Mouse (Mus musculus) embryonic facial prominence, embryonic 11.5 days (tissue): ENCODE measurements around the gene Rprd1b. TPM values are rescaled to one million over a fixed set of nuclear protein-coding genes. Genes with fewer than 3 reads are reported as not detected.

Source experiments
- ATAC-seq: fragments of 200-750 bp; cut with Nextera tagmentation; replicated peaks from 2 replicates; pipeline ENCODE4 v1.8.0; 2017; ENCODE audit warnings: low read depth; ENCODE audit not compliant: insufficient number of reproducible peaks, low FRiP score, low TSS enrichment
- DNase-seq: peaks from one replicate; pipeline ENCODE4 v3.0.0-alpha.2; 2015; ENCODE audit warnings: low spot score
- H3K27ac ChIP-seq: fragments of 300-500 bp; sonication (generic); replicated peaks from 2 replicates; pipeline ENCODE4 v1.5.1; 2014; ENCODE audit warnings: mild to moderate bottlenecking, low read depth, low read length, control low read depth
- H3K27me3 ChIP-seq: fragments of 300-500 bp; sonication (generic); 2 replicates; pipeline ENCODE4 v1.6.1; 2014; ENCODE audit warnings: mild to moderate bottlenecking, low read length, moderate library complexity, mixed read lengths; ENCODE audit not compliant: control insufficient read depth, insufficient read depth
- H3K36me3 ChIP-seq: fragments of 300-500 bp; sonication (generic); replicated peaks from 2 replicates; pipeline ENCODE4 v1.6.1; 2014; ENCODE audit warnings: low read depth, mild to moderate bottlenecking, low read length, moderate library complexity, mixed read lengths; ENCODE audit not compliant: control insufficient read depth, insufficient read depth
- H3K4me1 ChIP-seq: fragments of 300-500 bp; sonication (generic); 2 replicates; pipeline ENCODE4 v1.6.1; 2014; ENCODE audit warnings: low read length, mixed read lengths; ENCODE audit not compliant: control insufficient read depth, insufficient read depth
- H3K4me2 ChIP-seq: fragments of 300-500 bp; sonication (generic); 2 replicates; pipeline ENCODE4 v1.6.1; 2014; ENCODE audit warnings: low read depth, mild to moderate bottlenecking, control low read depth, low read length, moderate library complexity
- H3K4me3 ChIP-seq: fragments of 300-500 bp; sonication (generic); 2 replicates; pipeline ENCODE4 v1.5.1; 2014; ENCODE audit warnings: low read depth, low read length, control low read depth
- H3K9ac ChIP-seq: fragments of 300-500 bp; sonication (generic); replicated peaks from 2 replicates; pipeline ENCODE4 v1.6.1; 2014; ENCODE audit warnings: mild to moderate bottlenecking, control low read depth, low read length
- H3K9me3 ChIP-seq: fragments of 300-500 bp; sonication (generic); replicated peaks from 2 replicates; pipeline ENCODE4 v1.6.1; 2016; ENCODE audit warnings: mild to moderate bottlenecking, low read length, inconsistent platforms, mixed read lengths; ENCODE audit not compliant: control insufficient read depth
- whole genome bisulfite sequencing: fragments of 180-500 bp; shearing (Covaris S2); extraction: QIAGEN DNeasy Blood & Tissue Kit; methylation state at CpG from one replicate; pipeline ENCODE4 v1.1.7; 2014; 5-methylcytosine and 5-hydroxymethylcytosine counted together
- polyA plus RNA-seq: library from polyadenylated mRNA; unstranded; fragments of >200 nt; fragmentation: Nextera tagmentation; extraction: Ambion mirVana; gene quantifications from 2 replicates; pipeline ENCODE4 v1.2.1, GENCODE M21; 2014

Rprd1b gene
- polyA plus RNA-seq, 1 experiment from 2014 or later = 62.7 TPM

GRCm38 (mm10) chr2:158180797-158181196, 152.5 kb downstream of the Rprd1b start:
- DNase-seq = peak; percentile 67
- Histone ChIP-seq H3K9me3 (no peaks in the 10 kb centered on the region), H3K4me1 (peaks cover 2% of the 10 kb centered on the region; the same call in 1 of the 2 replicates), H3K27ac (no peak overlapping the region), H3K27me3 (no peaks in the 10 kb centered on the region), H3K9ac (no peak overlapping the region), H3K36me3 (no peaks in the 10 kb centered on the region), H3K4me3 (no peak overlapping the region), H3K4me2 (no peak overlapping the region)
- 40% methylated on average over 9 of the region's 9 CpGs for WGBS
- no peak for ATAC-seq

Other genes starting within 250 kb of the Rprd1b start
- gene Vstm2l, start 113.8 kb upstream of the Rprd1b start, polyA plus RNA-seq = 1.4 and 1.5 TPM in 2 replicates
- gene Tti1, start 64 bp upstream of the Rprd1b start, polyA plus RNA-seq = 27.9 and 28.5 TPM in 2 replicates
- gene Tgm2, start 117.9 kb downstream of the Rprd1b start, polyA plus RNA-seq = 2.2 and 4.3 TPM in 2 replicates
- gene D630003M21Rik, start 200.7 kb downstream of the Rprd1b start, polyA plus RNA-seq = 1.00 and 1.4 TPM in 2 replicates
- gene Bpi, start 229.6 kb downstream of the Rprd1b start, polyA plus RNA-seq = not detected in 2 replicates